Mouse (Mus musculus) CD4-positive, CD25-positive, alpha-beta regulatory T cell, adult 2 months (primary cell): ENCODE results near the gene Gm10058.
"Not testable (repeated sequence)": the region's sequence is repeated elsewhere in the genome, so short reads cannot be mapped to it uniquely, and the experiment has no call there.

Source experiments
- DNase-seq: peaks from one replicate; pipeline ENCODE4 v3.0.0-alpha.2; 2012; ENCODE audit warnings: low read depth, low spot score

The Gm10058 gene

GRCm38 (mm10) chrX:27946785-27947184 is at the start of gene Gm10058:
Gm10058 (minus strand) TSS chrX:27946885.
- DNase-seq, result not testable (repeated sequence)
